Mouse (Mus musculus) gastrocnemius, adult 2 months (tissue): ENCODE measurements around the gene Tmem230. TPM values are rescaled to one million over a fixed set of nuclear protein-coding genes. Genes with fewer than 3 reads are reported as not detected.

ENCODE experiments used
- DNase-seq: peaks from one replicate; pipeline ENCODE4 v3.0.0; 2022
- H3K27ac ChIP-seq: fragments of 200-600 bp; 2 replicates; pipeline ENCODE4 v1.8.1; 2022; ENCODE audit warnings: mild to moderate bottlenecking
- H3K4me3 ChIP-seq: fragments of 200-600 bp; 2 replicates; pipeline ENCODE4 v1.8.1; 2022; ENCODE audit warnings: mild to moderate bottlenecking, moderate library complexity
- CTCF ChIP-seq: fragments of 200-600 bp; IDR thresholded peaks from 2 replicates; pipeline ENCODE4 v1.8.1; 2022; ENCODE audit warnings: antibody characterized with exemption, mild to moderate bottlenecking, moderate library complexity
- intact Hi-C: fragments of 180-260 bp; cut with DNase I; formaldehyde crosslinking; loops from one replicate; pipeline ENCODE4 v1.15.1; 2025
- total RNA-seq, 2 experiments: library from RNA; stranded (reverse); gene quantifications; 2 replicates each; pipeline ENCODE4 v1.2.3; 2021

The Tmem230 gene
- total RNA-seq, 2 experiments from 2014 or later, result 23.2 to 28.1 TPM

- no peak for DNase-seq
- no peak overlapping the region; the same call in 1 of the 2 replicates for H3K4me3 ChIP-seq
- intact Hi-C loops, result no loop called here
- H3K27ac ChIP-seq, result peak overlapping the region; percentile 93
- TF ChIP-seq CTCF, result no peak
Measured at GRCm38 (mm10) chr2:132265196-132265595, 17.6 kb upstream of the Tmem230 start.

DNA sequence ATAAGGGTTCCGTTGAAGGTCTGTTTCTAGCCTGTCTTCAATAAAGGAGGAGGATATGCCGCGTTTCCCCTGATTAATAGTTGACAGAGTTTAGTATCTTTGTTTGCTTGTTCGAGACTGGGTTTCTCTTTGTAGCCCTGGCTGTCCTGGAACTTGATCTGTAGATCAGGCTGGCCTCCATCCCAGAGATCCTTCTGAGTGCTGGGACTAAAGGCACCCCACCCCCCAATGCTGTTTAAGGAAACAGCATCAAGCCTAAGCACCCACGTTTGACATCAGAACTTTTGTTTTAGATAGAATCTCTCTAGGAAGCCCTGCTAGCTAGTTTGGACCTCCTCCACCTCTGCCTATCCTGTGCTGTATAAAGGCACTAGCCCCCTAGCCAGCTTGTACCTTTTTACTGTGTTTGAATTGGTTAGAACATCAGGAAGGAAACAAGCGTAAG is 16.7 kb upstream of the Tmem230 start:
- no peak for TF ChIP-seq CTCF
- peak overlapping the region; percentile 93 for H3K27ac ChIP-seq
- DNase-seq, result no peak
- intact Hi-C loops, result loop anchor here (5.0 kb wide), 1 partner anchor 223 kb away; no protein-coding TSS in a partner anchor
- peak overlapping the region; percentile 91 for H3K4me3 ChIP-seq

- peak overlapping the region; percentile 91 for H3K4me3 ChIP-seq
- intact Hi-C loops, result loop anchor here (2.0 to 5.0 kb wide), 2 partner anchors 43 to 224 kb away; no protein-coding TSS in a partner anchor
- peak; percentile 34 for DNase-seq
- TF ChIP-seq CTCF, result no peak
- H3K27ac ChIP-seq, result peak overlapping the region; percentile 93
Measured at GRCm38 (mm10) chr2:132263421-132264265, 16.0 kb upstream of the Tmem230 start.

GRCm38 (mm10) chr2:132262879-132263398 is 15.3 kb upstream of the Tmem230 start, which contains the start of gene Cds2:
Gene Cds2, plus strand, starts transcription at chr2:132263148.
- TF ChIP-seq CTCF, result peak; percentile 89
- peak within 1 kb of the TSS; percentile 93 for H3K27ac ChIP-seq
- DNase-seq, result peak; percentile 99
- intact Hi-C loops, result loop anchor here (2.0 to 5.0 kb wide), 2 partner anchors 44 to 224 kb away; no protein-coding TSS in a partner anchor
- peak within 1 kb of the TSS; percentile 91 for H3K4me3 ChIP-seq

DNA sequence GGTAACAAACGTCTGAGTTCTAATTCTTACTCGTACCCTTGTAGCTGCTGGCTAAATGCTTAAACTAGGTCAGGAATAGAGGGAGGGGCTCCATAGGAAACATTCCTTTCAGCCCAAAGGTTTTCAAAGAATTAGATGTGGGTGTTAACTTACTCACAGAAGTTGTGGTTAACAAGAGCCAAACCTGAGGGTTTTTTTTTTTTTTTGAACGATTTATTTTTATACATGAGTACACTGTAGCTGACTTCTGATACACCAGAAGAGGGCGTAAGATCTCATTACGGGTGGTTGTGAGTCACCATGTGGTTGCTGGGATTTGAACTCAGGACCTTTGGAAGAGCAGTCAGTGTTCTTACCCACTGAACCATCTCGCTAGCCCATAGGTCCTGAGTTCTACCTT is 14.6 kb upstream of the Tmem230 start:
- intact Hi-C loops, result loop anchor here (2.0 to 5.0 kb wide), 2 partner anchors 45 to 225 kb away; no protein-coding TSS in a partner anchor
- no peak for DNase-seq
- H3K4me3 ChIP-seq, result no peak overlapping the region
- no peak overlapping the region; the same call in 1 of the 2 replicates for H3K27ac ChIP-seq
- no peak for TF ChIP-seq CTCF

- intact Hi-C loops, result loop anchor here (5.0 kb wide), 1 partner anchor 227 kb away; no protein-coding TSS in a partner anchor
- H3K27ac ChIP-seq, result no peak overlapping the region
- no peak for TF ChIP-seq CTCF
- no peak for DNase-seq
- H3K4me3 ChIP-seq, result no peak overlapping the region
Measured at GRCm38 (mm10) chr2:132260601-132261000, 13.0 kb upstream of the Tmem230 start.

DNA sequence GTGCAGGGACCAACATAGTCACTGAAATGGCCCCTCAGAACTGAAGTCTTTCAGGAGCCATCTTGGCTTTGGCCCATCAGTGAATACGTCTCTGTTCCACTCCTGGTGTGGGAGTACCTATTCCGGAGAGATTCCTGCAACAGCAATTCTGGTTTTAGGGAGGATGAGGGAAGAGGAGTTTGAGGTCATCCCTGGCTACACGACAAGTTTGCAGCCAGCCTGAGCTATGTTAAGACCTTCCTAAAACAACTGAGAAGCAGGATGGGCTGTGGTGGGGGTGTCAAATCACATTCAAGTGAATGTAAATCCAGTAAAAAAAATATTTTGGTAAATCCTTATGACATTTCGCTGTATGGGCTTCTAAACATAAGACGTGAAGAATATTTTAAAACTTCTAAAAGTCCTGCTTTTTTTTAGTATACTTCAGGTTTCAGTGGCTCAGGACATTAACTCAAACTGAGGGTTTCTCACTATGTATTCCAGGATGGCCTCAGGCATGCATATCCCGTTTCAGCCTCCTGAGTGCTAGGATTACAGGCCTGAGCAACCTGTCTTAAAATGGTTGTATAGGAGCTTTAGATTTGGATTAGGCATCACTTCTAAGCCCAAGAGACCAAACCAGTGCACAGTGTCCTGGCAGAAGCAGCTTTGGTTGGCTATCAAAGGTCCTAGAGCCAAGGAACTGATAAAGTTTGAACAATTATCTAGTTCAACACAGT is 9.9 kb upstream of the Tmem230 start:
- H3K27ac ChIP-seq, result no peak overlapping the region
- TF ChIP-seq CTCF, result no peak
- intact Hi-C loops, result no loop called here
- no peak for DNase-seq
- H3K4me3 ChIP-seq, result no peak overlapping the region

GRCm38 (mm10) chr2:132253603-132254002 is 6.0 kb upstream of the Tmem230 start:
- Histone ChIP-seq H3K27ac (peak overlapping the region; percentile 97), H3K4me3 (peak overlapping the region; percentile 84)
- TF ChIP-seq CTCF, result no peak
- intact Hi-C loops, result no loop called here
- no peak for DNase-seq

GRCm38 (mm10) chr2:132252542-132253528 is 5.2 kb upstream of the Tmem230 start, which contains the start of gene Pcna:
Gene Pcna, minus strand, starts transcription at chr2:132253314.
- Histone ChIP-seq H3K4me3 (peak within 1 kb of the TSS; percentile 84), H3K27ac (peak within 1 kb of the TSS; percentile 97)
- peak; percentile 98 for DNase-seq
- TF ChIP-seq CTCF, result no peak
- intact Hi-C loops, result no loop called here

DNA sequence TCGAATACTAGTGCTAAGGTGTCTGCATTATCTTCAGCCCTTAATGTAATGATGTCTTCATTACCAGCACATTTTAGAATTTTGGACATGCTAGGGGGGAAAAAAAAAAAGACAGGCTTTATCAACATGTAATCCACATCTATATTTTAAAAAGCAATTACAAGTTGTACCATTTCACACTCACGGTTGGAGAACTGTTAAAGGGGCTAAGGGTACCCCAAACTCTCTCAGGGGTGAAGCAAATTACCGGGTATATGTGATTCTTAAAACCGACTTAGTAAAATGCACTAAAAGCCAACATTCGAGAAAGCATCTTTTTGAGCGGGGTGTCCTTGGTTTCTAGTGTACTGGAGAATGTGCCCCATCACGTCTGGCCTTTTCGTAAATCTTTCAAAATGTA is 4.3 kb upstream of the Tmem230 start:
- DNase-seq, result no peak
- intact Hi-C loops, result no loop called here
- peak overlapping the region; percentile 97; the same call in 1 of the 2 replicates for H3K27ac ChIP-seq
- peak overlapping the region; percentile 84 for H3K4me3 ChIP-seq
- TF ChIP-seq CTCF, result no peak

- intact Hi-C loops, result loop anchor here (5.0 to 10.0 kb wide), 2 partner anchors 131 to 429 kb away; no protein-coding TSS in a partner anchor
- no peak overlapping the region for H3K27ac ChIP-seq
- no peak for DNase-seq
- no peak for TF ChIP-seq CTCF
- no peak overlapping the region for H3K4me3 ChIP-seq
Measured at GRCm38 (mm10) chr2:132243370-132243769, 4.2 kb downstream of the Tmem230 start.
